Mouse (Mus musculus): ENCODE results near the gene Nlrp6.

GRCm38 (mm10) chr7:140951765-140952164, 31.1 kb downstream of the Nlrp6 start:
- TF ChIP-seq EP300 (IDR thresholded peaks at IDR 0.05) (no peak), CTCF (IDR thresholded peaks at IDR 0.05) (no peak)

Data from lung, postnatal 0 days (tissue).